Mouse (Mus musculus) thymus, adult 2 months (tissue): ENCODE measurements around the gene Them7.

Experiments
- CTCF ChIP-seq: fragments of 200-500 bp; IDR thresholded peaks from 2 replicates; pipeline ENCODE4 v1.5.1; 2012; ENCODE audit warnings: mild to moderate bottlenecking, control low read depth, low read length, moderate library complexity, borderline replicate concordance; ENCODE audit not compliant: control insufficient read depth, poor library complexity, insufficient read depth; ENCODE audit errors: extremely low read depth
- POLR2A ChIP-seq: fragments of 200-500 bp; IDR thresholded peaks from 2 replicates; pipeline ENCODE4 v1.6.1; 2012; ENCODE audit warnings: mild to moderate bottlenecking, low read length, control low read depth, moderate library complexity; ENCODE audit not compliant: control insufficient read depth, poor library complexity, insufficient read depth; ENCODE audit errors: extremely low read depth

GRCm38 (mm10) chr2:105237424-105237823 is 13.3 kb downstream of the Them7 start:
- TF ChIP-seq CTCF (no peak), POLR2A (no peak)
